Mouse (Mus musculus) cerebral cortex, adult 2 months (tissue): ENCODE data around the gene Atxn1.

Source experiments
- WGBS: fragments of 180-500 bp; shearing (Covaris S2); methylation state at CpG from one replicate; pipeline ENCODE4 v1.1.7; 2018; 5-methylcytosine and 5-hydroxymethylcytosine counted together

The Atxn1 gene

GRCm38 (mm10) chr13:45775516-45775915, 189.3 kb downstream of the Atxn1 start:
- 85% methylated on average over 1 of the region's 1 CpGs for WGBS

GRCm38 (mm10) chr13:45773381-45774168, 191.2 kb downstream of the Atxn1 start:
- 45% methylated on average over 21 of the region's 21 CpGs for WGBS

- 71% methylated on average over 11 of the region's 11 CpGs for WGBS
Observed at GRCm38 (mm10) chr13:45769757-45770156, 195.1 kb downstream of the Atxn1 start.

GRCm38 (mm10) chr13:45768250-45768649, 196.6 kb downstream of the Atxn1 start:
- WGBS: 86% methylated on average over 3 of the region's 3 CpGs

- WGBS: 60% methylated on average over 5 of the region's 5 CpGs
Observed at GRCm38 (mm10) chr13:45764354-45764753, 200.5 kb downstream of the Atxn1 start.

GRCm38 (mm10) chr13:45762278-45762677, 202.5 kb downstream of the Atxn1 start:
- WGBS: 51% methylated on average over 7 of the region's 7 CpGs

GRCm38 (mm10) chr13:45754483-45754882, 210.3 kb downstream of the Atxn1 start:
- 61% methylated on average over 1 of the region's 1 CpGs for WGBS

GRCm38 (mm10) chr13:45752498-45752897, 212.3 kb downstream of the Atxn1 start:
- WGBS: 44% methylated on average over 5 of the region's 5 CpGs

- 58% methylated on average over 2 of the region's 2 CpGs for WGBS
Observed at GRCm38 (mm10) chr13:45751231-45751630, 213.6 kb downstream of the Atxn1 start.

- WGBS: 56% methylated on average over 6 of the region's 6 CpGs
Observed at GRCm38 (mm10) chr13:45750627-45751026, 214.2 kb downstream of the Atxn1 start.

GRCm38 (mm10) chr13:45749937-45750336, 214.9 kb downstream of the Atxn1 start:
- 52% methylated on average over 1 of the region's 1 CpGs for WGBS

GRCm38 (mm10) chr13:45749222-45749621, 215.6 kb downstream of the Atxn1 start:
- 74% methylated on average over 8 of the region's 8 CpGs for WGBS

- WGBS: 28% methylated on average over 4 of the region's 4 CpGs
Observed at GRCm38 (mm10) chr13:45748691-45749090, 216.1 kb downstream of the Atxn1 start.

- 49% methylated on average over 12 of the region's 12 CpGs for WGBS
Observed at GRCm38 (mm10) chr13:45745851-45746773, 218.7 kb downstream of the Atxn1 start.

- WGBS: 42% methylated on average over 7 of the region's 7 CpGs
Observed at GRCm38 (mm10) chr13:45744803-45745432, 219.9 kb downstream of the Atxn1 start.

GRCm38 (mm10) chr13:45743848-45744247, 221.0 kb downstream of the Atxn1 start:
- WGBS: 56% methylated on average over 7 of the region's 7 CpGs

- WGBS: 70% methylated on average over 12 of the region's 12 CpGs
Observed at GRCm38 (mm10) chr13:45740369-45740768, 224.4 kb downstream of the Atxn1 start.

- 79% methylated on average over 4 of the region's 4 CpGs for WGBS
Observed at GRCm38 (mm10) chr13:45736241-45736640, 228.6 kb downstream of the Atxn1 start.

GRCm38 (mm10) chr13:45735802-45736201, 229.0 kb downstream of the Atxn1 start:
- WGBS: 89% methylated on average over 3 of the region's 3 CpGs

- 95% methylated on average over 3 of the region's 3 CpGs for WGBS
Observed at GRCm38 (mm10) chr13:45734531-45734930, 230.3 kb downstream of the Atxn1 start.

- 65% methylated on average over 6 of the region's 6 CpGs for WGBS
Observed at GRCm38 (mm10) chr13:45732590-45732989, 232.2 kb downstream of the Atxn1 start.

- WGBS: 91% methylated on average over 6 of the region's 6 CpGs
Observed at GRCm38 (mm10) chr13:45726181-45726580, 238.6 kb downstream of the Atxn1 start.
